Mouse (Mus musculus) induced T-regulatory cell, adult 2 months (primary cell): Measurements from ENCODE around the gene Gpr87.
A peak's percentile ranks its signal among the peaks of the same experiment; 100 is the strongest.
"Not testable (repeated sequence)": the region's sequence is repeated elsewhere in the genome, so short reads cannot be mapped to it uniquely, and the experiment has no call there.

Experiments used
- DNase-seq: peaks from one replicate; pipeline ENCODE4 v3.0.0-alpha.2; 2012; ENCODE audit warnings: low read depth

Gene Gpr87

DNA sequence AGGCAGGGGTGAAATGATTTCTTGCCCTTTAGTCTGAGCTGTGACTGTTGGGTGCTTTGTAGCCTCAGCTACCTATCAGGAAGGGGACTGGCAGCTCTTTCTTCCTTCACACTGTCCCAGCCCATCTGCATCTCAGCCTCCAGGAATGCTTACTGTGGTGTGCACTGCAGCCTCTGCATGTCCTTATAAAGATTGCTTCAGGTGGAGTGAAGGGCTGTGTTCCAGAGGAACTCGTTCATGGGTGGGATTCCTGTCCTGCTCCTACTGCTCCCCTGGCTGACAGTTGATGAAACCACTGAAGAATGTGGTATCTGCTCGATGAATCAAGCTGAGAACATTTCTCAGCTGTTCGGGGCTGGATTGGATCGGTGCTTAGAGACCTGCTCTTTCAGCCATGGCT is 7.6 kb downstream of the Gpr87 start:
- DNase-seq: no peak

DNA sequence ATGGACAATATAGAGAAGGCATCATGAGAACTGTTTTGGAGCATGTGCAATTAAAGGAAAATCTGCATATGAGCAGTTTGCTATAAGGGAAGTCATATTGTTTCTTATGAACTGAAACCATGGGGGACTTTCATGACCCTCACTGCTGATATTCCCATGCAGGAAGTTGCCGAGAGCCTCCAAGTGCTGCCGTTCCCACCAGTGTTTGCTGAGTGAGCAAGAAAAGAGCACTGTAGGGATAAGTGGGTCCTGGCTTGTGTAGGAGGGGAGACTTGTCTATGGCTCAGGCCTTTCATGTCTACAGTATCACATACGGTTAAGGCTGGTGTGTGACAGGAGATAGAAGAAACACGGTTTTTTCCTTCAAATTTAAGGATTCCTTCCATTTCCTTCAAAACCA is 9.2 kb downstream of the Gpr87 start:
- no peak for DNase-seq

DNA sequence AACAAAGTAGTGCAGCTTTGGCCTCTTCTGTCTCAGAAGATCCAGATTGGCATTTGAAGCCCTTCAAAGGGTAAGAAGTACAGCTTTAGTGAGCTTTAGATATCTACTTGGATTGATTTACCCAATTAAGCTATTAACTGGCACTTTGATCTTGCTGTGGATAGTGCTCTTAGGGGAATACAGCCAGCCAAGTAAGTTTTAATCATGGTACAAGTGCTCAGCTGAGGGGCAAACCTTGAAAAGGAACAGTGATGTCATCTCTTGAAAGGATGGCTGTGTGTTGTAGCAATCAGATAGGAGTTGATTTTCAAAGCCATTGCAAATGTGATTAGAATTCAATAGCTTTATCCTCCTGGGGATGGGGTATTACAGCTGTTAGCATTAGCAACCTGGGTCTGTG is 12.8 kb downstream of the Gpr87 start:
- DNase-seq: no peak

DNA sequence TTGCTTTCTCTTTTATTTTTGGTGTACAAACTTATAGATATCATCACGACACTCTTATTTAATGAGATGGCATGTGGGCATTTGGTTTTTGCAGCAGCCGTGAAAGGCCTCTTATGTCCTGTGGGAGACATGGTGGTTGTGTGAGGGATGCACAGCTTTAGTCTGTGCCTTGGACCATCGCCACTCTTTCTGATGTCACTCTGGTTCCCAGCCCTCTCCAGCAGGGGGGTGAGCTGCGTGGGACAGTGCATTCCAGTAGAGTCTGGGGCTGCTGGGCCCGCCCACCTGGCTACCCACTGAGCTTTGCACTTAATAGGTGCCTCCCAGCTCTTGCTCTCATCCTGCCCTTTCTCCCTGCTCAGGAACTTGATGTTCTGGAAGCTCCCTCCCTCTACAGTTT is 13.8 kb downstream of the Gpr87 start:
- no peak for DNase-seq

DNA sequence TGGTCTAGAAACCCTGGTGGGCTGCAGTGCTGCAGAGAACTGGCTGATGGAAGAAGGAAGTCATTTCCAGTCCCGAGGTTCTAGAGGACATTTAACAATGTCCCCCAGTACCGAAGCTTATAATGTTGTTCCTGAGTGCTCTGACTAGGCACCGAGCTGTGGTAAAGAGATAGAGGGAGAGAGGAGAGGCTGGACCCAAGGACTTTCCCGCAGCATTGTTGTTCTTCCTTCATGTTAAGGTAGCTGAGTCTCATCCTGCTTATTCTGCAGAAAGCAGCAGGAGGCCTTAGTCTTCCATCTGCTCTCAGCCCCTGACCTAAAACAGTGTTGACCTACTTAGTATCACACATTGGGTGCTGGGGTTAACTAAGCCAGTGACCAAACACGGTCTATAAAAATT is 18.0 kb downstream of the Gpr87 start:
- no peak for DNase-seq

DNA sequence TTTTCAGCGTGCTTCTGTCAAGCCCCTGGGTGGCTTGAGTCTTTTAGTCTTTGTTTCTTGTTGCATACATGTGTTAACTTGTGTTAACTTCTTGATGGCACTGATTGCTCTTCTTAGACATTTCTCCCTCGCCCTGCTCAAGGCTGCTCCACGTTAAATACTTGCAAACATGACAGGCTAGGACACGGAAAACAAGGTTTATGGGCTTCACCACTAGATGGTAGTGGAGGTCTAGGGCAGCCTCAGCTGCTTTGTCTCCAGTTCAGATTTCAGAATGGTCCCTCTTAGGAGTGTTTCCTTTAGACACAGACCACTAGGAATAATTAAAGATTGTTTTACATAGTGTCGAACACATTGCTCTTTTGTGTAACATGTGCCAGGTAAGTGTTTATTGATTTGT is 19.7 kb downstream of the Gpr87 start:
- DNase-seq: peak; percentile 71

DNA sequence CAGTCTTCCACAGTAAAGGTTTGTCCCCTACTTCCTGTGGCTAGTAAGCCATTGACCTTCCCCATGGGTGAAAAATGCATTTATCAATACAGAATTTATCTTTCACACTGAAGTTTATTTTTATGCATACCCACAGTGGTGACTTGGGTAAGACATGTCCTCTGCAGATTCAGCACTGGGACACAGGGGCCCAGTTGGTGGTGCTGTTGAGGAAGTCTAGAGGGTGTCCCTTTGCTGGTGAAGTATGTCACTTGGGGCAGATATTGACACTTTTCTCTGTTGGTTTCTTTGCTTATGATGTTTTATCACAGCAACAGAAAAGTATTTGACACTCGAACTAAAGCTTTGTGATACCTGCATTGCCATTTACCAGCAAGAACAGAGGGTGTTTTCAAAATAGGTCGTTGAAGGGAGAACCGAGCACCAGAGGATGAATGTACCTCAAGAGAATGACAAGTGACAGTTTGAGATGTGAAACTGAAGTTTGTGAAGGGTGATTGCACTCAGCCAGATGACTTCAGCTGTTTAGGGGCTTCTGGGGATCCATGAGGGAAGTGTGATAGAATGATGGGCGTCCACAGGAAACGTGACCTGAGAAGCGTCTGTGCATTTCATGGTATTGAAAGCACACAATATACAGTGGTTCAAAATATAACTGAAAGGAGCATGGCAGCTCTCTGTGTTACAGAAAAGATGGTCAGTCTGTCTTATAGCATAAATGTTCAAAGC is 20.3 kb downstream of the Gpr87 start:
- peak; percentile 10 for DNase-seq

DNA sequence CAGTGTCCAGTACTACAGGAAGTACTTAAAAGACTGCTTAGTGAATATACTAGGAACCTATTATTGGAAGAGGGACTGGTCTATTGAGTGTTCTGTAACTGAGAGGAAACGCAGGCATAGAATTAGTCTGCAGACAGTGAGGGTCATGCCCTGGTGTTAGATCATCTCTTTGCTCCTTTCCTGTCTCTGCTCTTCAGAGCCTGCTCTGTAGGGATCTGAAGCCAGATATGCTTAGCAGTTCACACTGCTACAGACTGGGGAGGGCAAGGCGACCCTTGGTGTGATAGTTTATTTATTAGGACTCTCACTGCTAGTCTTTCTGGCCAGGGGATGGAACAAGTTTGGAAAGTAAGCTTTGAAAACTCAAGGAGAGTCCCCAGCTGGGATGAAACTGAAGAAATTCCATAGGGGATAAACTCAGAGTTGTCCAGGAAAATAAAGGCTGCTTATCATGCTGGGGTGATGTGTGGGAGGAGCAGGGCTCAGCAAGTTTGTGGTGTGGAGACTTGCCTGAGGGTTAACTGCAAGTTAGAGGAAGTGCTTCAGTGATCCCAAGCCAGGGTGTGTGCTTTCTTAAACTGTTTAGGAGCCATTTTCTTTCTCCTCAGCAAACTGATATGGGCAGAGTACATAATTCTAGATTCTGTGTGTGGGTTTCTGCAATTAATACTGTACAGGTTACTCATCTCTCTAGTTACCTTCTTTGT is 24.8 kb downstream of the Gpr87 start:
- no peak for DNase-seq

DNA sequence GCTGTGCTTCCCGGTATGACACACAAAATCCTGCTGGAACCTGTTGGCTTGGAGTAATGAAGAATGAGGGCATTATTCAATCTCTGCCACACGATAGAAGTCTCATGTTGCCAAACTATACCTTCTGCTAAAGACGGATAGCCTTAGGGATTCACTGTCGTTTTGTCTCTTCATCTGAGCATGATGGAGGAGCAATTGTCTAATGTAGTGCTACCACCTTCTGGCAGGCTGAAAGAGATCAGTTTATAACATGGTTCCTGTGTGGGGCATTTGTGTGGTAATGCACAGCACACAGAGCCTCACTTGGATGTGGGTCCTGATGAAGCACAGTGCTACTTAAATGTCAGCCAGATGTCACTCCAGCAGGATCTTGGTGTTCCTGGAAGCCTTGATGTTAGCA is 25.7 kb downstream of the Gpr87 start:
- DNase-seq: peak; percentile 16

DNA sequence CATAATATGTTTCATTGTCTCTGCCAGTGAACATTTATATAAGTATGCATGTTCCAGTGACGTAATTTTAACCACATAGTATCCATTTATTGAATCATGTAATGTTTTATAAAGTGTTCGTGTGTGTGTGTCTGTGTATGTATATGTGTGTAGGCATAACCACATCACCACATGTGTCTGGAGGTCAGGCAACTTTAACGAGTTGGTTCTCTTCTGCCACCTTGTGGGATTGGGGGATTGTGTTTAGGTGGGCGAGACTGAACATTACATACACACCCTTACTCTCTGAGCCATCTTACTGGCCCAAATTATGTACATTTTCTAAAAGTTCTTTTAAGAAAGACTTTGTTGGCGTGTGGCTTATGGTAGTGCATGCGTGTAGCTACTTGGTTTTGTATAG is 26.4 kb downstream of the Gpr87 start:
- peak; percentile 22 for DNase-seq

DNA sequence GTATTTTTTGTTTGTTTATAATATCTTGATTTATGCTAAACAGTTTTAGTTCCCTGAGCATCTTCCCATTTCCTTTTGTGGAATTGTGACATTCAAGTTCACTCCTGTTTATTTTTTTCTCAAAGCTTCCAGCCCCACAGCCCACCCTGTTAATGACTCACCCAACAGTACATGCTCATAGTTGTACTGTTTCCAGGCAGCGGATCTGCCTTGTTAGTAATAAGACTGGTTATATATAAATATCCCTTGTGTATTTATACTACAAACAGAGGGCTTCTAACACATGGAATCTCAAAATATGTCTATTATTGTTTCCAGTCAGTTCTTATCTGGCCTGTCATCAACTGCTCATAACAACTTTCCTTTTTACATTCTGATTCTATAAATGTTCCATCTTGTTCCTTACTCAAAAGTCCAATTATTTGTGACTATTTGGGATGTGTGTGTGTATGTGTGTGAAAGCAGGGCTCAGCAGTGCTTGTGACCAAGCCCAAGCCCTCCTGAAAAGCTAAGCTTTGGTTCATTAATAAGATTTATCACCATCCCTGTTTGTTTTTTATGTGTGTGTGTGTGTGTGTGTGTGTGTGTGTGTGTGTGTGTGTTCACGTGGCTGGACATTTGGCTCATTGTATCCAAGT is 27.4 kb downstream of the Gpr87 start:
- DNase-seq: no peak

DNA sequence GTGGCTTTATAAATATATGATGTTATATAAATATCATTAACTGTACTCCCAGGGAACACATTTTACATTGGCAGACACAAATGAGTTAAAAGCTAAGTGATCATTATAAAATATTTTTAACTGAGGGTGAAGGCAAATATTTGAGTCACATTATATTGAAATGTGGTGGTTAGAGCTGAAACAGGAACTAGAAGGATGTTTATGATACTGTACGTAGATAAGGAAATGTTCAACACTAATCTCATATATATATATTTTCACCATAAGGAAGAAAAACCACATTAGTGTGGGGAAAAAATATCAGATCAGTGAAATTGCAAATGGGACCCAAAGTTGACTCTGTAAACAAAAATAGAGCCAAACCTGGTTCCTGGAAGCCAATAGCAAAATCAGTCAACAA is 34.4 kb downstream of the Gpr87 start:
- no peak for DNase-seq

DNA sequence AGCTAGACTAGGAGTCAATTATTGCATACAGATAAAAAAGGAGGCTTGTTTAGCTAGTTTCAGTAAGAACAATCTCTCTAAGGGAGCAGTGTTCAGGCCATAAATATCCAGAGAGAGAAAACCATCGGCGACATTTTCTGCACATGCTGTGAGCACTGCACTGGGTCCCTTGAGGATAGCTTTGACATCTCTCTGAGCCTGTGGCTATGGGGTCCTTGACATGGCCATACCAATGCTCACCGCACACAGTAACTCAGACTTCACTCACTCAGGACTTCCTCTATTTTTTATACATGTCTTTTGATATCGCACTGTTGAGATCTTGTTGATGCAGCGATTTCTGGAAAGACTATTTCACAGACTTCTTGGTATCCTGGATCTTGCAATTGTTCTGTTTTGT is 37.9 kb downstream of the Gpr87 start:
- no peak for DNase-seq

DNA sequence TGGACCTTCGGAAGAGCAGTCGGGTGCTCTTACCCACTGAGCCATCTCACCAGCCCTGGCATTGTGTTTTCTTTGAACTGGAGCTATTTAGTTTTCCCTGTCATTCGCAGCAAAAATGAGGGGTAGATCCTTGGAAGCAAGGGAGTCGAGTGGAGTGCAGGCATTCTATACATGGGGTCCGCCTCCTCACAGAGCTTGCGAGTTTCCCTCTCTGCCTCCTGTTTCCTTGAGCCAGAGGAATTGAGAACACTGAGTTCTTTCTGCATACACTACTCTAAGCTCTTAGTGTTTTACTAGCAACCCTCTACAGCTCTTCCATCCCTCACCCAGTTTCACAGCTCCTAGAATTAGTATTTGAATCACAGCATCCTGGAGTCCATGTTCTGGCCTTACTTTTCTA is 39.5 kb downstream of the Gpr87 start:
- no peak for DNase-seq

DNA sequence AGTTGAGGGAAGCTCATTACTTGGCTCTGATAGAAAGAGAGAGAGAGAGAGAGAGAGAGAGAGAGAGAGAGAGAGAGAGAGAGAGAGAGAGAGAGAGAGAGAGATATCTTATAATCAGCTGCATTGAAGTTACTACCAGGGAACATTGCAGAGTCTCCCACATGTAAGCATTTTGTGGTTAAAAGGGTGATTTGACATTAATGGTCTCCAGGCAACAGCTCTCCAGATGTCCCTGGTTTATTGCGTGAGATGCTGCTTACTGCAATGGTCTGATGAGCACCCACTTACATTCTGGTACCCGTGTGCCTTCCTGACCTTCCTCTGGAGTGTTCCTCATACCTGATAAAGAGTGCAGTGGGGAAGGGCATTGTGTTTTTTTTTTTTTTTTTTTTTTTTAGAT is 40.0 kb downstream of the Gpr87 start:
- DNase-seq: no peak

DNA sequence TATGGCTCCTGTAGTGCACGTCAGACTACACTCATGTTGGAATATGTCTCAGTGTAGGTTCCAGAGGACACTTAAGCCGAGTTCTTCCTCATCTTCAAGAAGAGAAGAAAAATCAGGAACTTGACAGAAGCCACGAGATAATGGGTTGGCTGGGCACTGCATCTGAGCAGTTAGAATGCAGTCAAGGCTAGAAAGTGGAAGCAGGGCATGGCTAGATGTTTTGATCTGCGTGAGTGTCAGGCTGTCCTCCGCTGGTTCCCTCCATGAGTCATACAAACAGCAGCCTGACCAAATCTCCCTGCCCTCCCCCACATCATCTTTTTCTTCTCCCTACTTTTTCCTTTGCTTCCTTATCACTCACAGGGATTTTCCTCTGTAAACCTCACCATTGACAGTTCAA is 41.5 kb downstream of the Gpr87 start, which contains the start of gene P2ry14:
P2ry14 (minus strand) TSS at position 195 of the 400 bp plus-strand sequence.
- no peak for DNase-seq

DNA sequence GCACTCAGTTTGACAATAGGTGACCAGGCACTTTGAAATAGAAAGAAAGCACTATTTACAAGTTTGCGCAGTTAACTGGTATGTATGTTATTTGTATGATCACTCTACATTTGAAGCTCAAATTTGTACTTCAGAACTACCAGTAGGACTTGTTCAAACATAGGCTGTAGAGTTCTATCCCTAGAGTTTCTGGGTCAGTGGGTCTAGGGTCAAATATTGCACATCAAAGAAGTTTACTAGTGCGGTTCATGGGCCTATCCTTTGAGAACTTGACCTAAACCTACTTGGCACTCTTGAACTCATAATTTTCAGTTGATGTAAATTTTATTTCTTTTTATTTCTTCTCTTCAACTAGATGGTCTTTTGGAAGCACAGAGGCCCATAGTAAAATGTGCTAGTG is 44.3 kb downstream of the Gpr87 start:
- no peak for DNase-seq

DNA sequence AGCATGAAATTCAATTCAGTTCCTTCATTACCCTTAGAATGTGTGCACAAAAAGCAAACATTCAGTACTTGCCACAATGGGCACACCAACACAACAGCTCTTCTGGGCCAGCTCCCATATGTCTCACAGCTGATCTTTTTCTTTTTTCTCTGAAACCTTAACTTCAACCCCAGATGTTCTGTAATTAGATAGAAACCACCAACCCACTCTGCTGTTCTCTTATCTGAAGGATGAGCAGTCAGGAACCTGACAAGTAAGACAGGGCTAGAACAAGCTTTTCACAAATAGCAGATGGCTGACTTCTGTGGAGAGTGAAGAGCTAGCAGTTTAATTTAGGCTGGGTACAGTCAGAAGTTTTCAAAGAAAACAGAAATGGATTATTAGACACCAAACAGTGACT is 45.3 kb downstream of the Gpr87 start:
- DNase-seq: no peak

DNA sequence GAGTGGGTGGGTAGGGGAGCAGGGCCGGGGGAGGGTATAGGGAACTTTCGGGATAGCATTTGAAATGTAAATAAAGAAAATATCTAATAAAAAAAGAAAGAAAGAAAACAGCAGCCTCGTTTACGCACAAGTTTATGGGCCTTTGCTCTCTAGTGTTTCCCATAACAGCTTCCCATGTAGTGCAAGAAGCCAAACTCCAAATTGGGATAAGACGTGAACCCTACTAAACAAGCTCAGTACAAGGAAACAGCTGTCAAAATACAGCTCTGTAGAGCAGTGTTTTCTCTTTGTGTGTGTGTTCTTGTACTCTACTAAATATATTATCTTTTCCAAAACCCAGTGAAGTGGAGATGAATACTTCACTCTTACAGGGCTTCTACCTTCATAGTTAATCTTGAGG is 49.7 kb downstream of the Gpr87 start:
- no peak for DNase-seq

DNA sequence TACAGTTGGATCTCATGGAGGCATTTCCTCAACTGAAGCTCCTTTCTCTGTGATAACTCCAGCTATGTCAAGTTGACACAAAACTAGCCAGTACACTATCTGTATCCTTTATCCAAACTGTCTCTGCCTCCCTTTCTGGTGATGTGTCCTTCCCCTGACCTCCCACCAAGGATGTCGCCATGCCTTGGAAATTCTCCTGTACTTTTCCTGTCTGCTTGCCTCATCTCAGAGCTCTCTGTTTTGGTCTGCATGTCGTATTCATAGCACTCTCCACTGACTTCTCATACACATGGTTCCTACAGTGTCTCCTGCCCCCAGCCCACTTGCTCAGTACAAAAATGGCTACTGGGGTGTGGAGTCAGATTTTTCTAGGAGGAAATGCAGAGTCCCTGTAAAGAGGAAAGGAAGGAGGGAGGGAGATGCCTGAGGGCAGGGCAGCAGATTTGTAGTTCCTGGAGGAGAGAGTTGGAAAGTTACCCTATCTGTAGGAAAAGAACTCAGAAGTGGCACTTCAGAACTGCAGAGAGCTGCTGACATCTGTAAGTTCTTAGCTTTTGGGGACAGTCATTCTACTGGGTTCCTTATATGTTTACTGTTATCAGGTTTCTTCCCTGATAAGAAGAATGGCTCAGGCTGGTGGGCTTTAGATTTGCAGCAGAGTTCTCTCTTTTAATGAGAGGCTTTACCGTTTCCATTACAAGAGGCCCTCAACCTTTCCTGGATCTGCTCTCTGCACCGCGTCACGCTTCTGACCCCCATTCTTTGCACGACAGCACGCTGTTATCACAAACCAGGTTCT is 53.2 kb downstream of the Gpr87 start:
- no peak for DNase-seq

DNA sequence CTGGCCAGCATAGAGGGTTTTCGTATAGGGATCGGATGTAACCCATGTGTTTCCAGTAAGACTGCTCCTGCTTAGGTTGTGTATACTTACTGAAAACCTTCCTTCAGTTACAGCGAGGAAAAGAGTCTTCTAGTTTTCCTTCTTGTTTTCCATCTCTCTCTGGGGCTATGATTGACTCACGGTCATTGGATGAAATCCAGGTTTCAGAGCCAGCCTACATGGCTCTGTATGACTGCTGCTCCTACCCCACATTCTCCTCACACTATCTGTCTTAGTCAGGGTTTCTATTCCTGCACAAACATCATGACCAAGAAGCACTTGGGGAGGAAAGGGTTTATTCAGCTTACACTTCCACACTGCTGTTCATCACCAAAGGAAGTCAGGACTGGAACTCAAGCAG is 54.0 kb downstream of the Gpr87 start:
- DNase-seq: not testable (repeated sequence)

DNA sequence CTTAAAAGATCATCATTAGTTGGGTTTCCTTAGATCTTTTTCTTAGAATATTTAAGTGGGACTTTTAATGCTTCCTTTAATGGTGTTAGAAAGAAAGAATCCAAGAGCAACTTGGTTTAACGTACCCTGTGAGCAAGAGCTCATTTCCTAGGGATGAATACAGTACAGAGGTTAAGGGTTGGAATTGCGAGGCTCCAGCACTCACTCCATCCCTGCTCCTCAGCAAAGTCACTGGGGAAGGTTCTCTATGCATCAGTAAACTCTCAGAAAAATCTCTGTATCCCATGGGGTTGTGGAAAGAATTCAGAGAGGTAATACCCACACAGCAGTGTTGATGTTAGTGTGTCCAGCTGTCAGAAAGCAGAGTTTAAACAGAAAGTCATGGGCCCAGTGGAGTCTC is 54.8 kb downstream of the Gpr87 start:
- DNase-seq: no peak

DNA sequence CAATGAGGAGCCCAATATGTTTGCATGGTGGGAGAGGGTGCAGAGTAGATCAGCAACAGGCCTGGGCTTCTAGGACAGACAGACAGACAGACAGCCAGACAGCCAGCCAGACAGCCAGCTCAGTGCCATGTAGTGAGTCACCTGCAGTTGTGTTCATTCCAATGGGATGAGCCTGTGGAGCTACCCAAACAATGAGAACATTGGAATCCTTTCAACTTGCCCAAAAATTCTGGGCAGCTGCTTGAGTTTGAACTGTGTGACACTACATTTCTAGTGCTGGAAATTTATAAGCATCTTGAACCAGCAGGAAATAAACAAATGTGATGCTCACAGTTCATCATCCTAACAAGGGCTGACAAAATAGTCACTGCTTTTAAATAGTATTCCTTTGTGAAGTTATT is 55.3 kb downstream of the Gpr87 start:
- no peak for DNase-seq
